Mouse (Mus musculus): ENCODE measurements around the gene Henmt1.

Henmt1 gene

GRCm38 (mm10) chr3:108940001-108940633 is 444 bp downstream of the Henmt1 start, which contains the start of gene Gm9857:
Gm9857 (minus strand) TSS chr3:108940445.
- WGBS: 52% methylated on average over 59 of the region's 59 CpGs

GRCm38 (mm10) chr3:108940996-108941395 is 1.3 kb downstream of the Henmt1 start:
- 43% methylated on average over 10 of the region's 10 CpGs for WGBS

GRCm38 (mm10) chr3:108959680-108960295 is 20.1 kb downstream of the Henmt1 start:
- WGBS: 71% methylated on average over 13 of the region's 13 CpGs

GRCm38 (mm10) chr3:108961226-108961625 is 21.6 kb downstream of the Henmt1 start:
- WGBS: 48% methylated on average over 7 of the region's 7 CpGs

GRCm38 (mm10) chr3:108961655-108962054 is 22.0 kb downstream of the Henmt1 start:
- WGBS: 56% methylated on average over 6 of the region's 6 CpGs

- 51% methylated on average over 3 of the region's 3 CpGs for WGBS
These were observed 23.6 kb downstream of the Henmt1 start for GRCm38 (mm10) chr3:108963278-108963677.

- 58% methylated on average over 3 of the region's 3 CpGs for WGBS
These were observed 24.1 kb downstream of the Henmt1 start for GRCm38 (mm10) chr3:108963776-108964175.

GRCm38 (mm10) chr3:108964361-108965044 is 24.8 kb downstream of the Henmt1 start:
- 80% methylated on average over 7 of the region's 7 CpGs for WGBS

- WGBS: 92% methylated on average over 3 of the region's 3 CpGs
These were observed 26.4 kb downstream of the Henmt1 start for GRCm38 (mm10) chr3:108966051-108966450.

GRCm38 (mm10) chr3:108973980-108974660 is 34.4 kb downstream of the Henmt1 start:
- WGBS: 85% methylated on average over 13 of the region's 13 CpGs

- 73% methylated on average over 15 of the region's 15 CpGs for WGBS
These were observed 35.3 kb downstream of the Henmt1 start for GRCm38 (mm10) chr3:108974920-108975485.

GRCm38 (mm10) chr3:108977340-108978030 is 37.8 kb downstream of the Henmt1 start:
- 92% methylated on average over 13 of the region's 13 CpGs for WGBS

GRCm38 (mm10) chr3:108981946-108982345 is 42.3 kb downstream of the Henmt1 start:
- 79% methylated on average over 6 of the region's 6 CpGs for WGBS

GRCm38 (mm10) chr3:108983989-108984388 is 44.3 kb downstream of the Henmt1 start:
- 84% methylated on average over 5 of the region's 5 CpGs for WGBS

- WGBS: 71% methylated on average over 1 of the region's 1 CpGs
These were observed 46.9 kb downstream of the Henmt1 start for GRCm38 (mm10) chr3:108986534-108986933.

GRCm38 (mm10) chr3:108987009-108987659 is 47.5 kb downstream of the Henmt1 start:
- 52% methylated on average over 12 of the region's 12 CpGs for WGBS

- 79% methylated on average over 9 of the region's 9 CpGs for WGBS
These were observed 50.4 kb downstream of the Henmt1 start for GRCm38 (mm10) chr3:108989971-108990548.

GRCm38 (mm10) chr3:108994477-108994876 is 54.8 kb downstream of the Henmt1 start:
- 91% methylated on average over 2 of the region's 2 CpGs for WGBS

- WGBS: 78% methylated on average over 2 of the region's 2 CpGs
These were observed 55.7 kb downstream of the Henmt1 start for GRCm38 (mm10) chr3:108995379-108995778.

- 62% methylated on average over 11 of the region's 11 CpGs for WGBS
These were observed 57.6 kb downstream of the Henmt1 start for GRCm38 (mm10) chr3:108997284-108997683.
